Mouse (Mus musculus) mesoderm, embryonic 11.5 days (tissue): Measurements from ENCODE around the gene Hist1h2bn.
"Not testable (repeated sequence)": the region's sequence is repeated elsewhere in the genome, so short reads cannot be mapped to it uniquely, and the experiment has no call there.

ENCODE experiments used
- DNase-seq: peaks from one replicate; pipeline ENCODE4 v3.0.0-alpha.2; 2012; ENCODE audit warnings: low read depth, low spot score

The Hist1h2bn gene

DNA sequence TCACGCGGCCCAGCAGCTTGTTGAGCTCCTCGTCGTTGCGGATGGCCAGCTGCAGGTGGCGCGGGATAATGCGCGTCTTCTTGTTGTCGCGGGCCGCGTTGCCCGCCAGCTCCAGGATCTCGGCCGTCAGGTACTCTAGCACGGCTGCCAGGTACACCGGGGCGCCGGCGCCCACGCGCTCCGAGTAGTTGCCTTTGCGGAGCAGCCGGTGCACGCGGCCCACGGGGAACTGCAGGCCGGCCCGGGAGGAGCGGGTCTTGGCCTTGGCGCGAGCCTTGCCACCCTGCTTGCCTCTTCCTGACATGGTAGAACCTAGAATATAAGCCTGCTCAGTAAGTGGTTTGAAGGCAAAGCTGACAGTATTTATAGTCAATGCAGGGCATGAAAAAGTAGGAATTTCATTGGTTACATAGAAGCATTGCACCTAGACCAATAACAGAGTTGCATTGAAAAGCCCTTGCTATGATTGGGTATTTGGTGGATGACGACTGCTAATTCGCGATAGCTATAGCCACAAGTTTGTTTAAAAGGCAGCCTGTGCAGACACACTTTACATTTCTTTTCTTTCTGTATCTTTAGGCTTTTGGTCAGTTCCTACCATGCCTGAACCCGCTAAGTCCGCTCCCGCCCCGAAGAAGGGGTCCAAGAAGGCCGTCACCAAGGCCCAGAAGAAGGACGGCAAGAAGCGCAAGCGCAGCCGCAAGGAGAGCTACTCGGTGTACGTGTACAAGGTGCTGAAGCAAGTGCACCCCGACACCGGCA is at the start of gene Hist1h2bn, which contains the start of gene Hist1h2ak:
Gene Hist1h2bn (plus strand): TSS at position 600 of the 762 bp plus-strand sequence.
Gene Hist1h2ak (minus strand): TSS at position 304 of the 762 bp plus-strand sequence.
- DNase-seq, result peak; percentile 94

DNA sequence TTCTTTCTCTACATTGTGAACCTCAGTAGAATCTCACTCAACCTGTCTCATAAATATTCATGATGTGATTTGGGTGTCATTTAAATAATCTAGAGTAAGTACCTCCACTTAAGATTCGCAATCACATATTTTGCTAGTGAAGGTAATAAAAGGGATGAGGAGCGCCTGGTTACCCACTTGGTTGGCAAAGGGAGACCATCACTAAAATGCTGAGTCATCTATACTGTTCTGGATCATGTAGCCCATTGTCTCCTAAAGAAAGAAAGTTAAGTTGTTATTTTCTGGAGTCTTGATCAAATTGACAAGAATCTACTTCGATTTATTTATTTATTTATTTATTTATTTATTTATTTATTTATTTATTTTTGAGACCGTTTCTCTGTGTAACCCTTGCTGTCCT is 47.3 kb upstream of the Hist1h2bn start:
- no peak for DNase-seq

DNA sequence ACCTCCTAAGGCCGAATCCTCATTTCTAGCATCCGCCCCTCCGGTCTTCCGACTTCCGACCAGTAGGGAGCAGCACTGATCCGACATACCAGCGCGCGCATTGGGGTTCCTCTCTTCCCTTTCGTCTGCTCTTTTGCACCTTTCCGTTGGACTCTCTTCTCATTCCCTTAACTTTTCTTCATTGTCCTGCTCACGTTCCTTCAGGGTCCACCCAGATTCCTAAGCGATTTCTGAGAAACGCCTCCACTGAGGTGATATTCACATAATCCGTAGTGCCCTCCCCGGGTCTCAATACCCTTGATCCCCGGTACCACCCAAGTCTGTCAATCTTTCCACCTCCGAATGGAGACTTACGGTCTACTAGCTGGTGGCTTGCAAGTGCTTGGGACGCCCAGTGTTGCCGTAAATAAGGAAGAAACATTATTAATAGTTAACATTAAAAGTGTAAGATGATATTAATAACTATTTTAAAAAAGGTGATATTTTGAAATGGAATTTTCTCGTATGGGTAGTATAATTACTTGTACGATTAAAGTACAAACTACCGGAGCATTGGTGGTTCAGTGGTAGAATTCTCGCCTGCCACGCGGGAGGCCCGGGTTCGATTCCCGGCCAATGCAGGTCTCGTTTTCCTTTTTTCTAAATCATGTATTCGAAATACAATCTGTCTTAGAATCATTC is 43.8 kb upstream of the Hist1h2bn start:
- peak; percentile 90 for DNase-seq

DNA sequence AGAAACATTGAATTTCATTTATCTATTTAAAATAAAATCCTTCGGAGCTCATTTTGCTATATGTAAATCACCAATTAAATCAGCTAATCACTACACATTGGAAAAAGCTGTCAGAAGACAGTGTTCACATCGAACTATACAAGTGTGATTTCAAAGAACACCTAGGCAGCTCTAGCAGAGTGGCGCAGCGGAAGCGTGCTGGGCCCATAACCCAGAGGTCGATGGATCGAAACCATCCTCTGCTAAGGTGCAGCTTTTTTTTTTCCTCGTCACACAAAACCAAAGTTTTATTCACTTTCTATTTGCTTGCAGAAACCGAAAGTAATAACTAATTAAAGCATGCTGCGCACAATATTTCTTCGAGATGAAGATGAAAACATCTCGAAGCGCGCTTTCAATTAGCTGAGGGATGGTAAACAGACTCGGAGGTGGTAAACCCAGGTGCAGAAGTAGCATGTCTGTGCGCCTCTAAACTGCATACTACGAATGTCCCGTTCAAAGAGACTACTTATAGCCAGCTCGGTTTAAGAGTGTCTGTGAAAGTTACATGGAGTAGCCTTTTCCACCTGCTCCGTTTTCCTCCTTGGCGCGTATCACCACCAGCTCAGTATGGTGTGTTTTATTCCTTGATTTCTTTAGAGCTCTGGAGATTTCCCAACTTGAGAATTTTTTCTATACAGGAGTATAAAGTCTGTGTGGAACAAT is 43.0 kb upstream of the Hist1h2bn start:
- peak; percentile 74 for DNase-seq

DNA sequence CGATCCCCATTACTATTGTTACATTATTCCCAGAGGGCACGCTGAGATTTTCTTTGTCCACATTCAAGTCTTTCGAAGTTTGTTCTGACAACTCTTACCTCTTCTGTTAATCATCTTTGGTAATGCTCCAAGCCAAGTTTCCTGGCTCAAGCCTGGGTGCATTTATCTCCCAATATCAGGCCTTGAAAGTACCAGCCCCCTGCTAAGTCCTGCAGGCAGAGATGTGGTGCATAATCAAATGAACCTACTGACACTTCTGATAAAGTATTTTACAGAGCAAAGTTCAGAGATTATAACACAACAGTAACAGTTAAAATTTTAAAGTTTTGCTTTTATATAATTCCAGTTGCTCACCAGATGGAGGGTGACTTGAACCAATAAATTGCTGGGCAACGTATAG is 42.2 kb upstream of the Hist1h2bn start:
- no peak for DNase-seq

DNA sequence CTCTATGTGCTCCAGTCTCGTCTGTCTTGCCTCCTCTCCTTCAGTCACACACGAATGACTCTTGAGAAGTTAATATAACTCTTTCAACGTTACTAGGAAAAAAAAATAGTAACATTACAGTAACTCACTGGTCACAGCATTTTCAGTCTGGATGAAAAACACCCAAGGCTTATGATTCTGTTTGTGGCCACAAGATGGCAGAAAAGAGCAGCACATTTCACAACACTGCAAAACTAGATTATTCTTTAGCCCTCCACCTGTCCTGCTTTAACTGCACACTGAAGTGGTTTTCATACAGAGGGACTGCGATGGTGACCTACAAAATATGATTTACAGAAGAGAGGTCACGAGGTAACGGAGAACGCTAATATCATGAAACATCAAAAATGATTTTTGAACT is 39.2 kb upstream of the Hist1h2bn start:
- peak; percentile 80 for DNase-seq

DNA sequence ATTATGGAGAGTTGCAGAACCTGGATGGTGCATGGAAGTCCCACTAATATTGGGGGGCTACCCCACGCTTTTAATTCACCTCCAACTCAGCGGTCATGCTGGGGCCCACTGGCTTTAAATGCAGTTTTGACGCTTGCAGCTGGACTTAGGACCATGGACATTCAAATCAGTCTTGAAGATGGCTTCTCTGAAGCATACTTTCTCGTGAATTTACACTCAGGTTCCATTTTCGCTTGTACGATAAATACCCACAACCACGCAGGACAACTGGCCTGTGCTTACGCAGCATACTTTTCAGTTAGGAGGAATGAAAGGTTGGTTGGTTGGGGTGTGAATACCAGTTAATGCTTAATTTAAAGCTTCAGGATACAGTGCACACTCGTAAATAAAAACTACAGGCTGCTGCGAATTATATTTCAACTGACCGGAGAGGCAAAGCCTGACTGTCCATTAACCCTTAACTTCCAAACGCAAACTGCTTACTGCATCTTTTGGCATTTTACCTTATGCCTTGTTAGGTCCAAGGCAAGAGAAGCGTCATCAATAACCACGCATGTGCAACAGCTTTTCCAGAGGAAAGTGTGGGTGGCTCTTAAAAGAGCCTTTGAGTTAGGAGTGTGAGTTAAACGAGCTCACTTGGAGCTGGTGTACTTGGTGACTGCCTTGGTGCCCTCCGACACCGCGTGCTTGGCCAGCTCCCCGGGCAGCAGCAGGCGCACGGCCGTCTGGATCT is 38.6 kb upstream of the Hist1h2bn start:
- peak; percentile 40 for DNase-seq

DNA sequence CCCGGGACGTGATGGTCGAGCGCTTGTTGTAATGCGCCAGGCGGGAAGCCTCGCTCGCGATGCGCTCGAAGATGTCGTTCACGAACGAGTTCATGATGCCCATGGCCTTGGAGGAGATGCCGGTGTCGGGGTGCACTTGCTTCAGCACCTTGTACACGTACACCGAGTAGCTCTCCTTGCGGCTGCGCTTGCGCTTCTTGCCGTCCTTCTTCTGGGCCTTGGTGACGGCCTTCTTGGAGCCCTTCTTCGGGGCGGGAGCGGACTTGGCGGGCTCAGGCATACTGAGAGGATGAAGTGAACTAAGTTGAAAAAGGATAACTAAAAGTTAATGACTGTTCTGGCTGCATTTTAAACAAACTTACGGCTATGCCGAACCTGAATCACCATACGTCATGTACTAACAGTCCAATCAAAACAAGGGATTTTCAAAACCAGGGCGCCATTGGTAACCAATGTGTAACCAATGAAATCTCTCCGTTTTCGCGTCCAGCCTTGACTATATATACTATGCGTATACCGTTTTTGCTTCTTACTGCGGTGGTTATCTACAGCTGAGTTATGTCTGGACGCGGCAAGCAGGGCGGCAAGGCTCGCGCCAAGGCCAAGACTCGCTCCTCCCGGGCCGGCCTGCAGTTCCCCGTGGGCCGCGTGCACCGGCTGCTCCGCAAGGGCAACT is 37.9 kb upstream of the Hist1h2bn start, which contains the start of the genes Hist1h2bl and Hist1h2ai:
Gene Hist1h2bl (minus strand): TSS at position 280 of the 676 bp plus-strand sequence.
Gene Hist1h2ai (plus strand): TSS at position 559 of the 676 bp plus-strand sequence.
- DNase-seq, result peak; percentile 94

DNA sequence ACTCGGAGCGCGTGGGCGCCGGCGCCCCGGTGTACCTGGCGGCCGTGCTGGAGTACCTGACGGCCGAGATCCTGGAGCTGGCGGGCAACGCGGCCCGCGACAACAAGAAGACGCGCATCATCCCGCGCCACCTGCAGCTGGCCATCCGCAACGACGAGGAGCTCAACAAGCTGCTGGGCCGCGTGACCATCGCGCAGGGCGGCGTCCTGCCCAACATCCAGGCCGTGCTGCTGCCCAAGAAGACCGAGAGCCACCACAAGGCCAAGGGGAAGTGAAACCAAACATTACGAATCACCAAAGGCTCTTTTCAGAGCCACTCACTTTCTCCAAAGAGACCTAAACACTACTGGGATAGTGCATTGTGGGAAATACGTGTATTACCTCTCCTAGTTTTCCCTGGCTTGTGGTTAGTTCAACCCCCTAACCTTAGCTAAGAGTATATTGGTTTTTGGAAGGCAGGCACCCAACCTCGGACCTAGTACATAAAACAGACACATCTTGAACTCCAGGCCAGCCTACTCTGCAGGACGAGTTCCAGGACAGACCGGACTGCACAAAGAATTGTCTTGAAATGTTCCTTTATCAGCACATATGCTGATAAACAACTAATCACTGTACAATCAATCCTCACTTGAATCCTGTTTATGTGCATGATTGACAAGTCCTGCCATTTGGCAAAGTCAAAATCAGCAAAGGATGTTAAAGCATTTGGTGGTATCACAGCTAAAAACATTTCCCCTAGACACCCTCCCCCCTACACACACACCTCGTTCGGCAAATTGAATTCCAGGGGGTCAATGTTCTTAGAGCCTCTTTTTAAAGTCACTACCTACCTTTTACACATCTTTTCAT is 37.2 kb upstream of the Hist1h2bn start:
- peak; percentile 65 for DNase-seq

DNA sequence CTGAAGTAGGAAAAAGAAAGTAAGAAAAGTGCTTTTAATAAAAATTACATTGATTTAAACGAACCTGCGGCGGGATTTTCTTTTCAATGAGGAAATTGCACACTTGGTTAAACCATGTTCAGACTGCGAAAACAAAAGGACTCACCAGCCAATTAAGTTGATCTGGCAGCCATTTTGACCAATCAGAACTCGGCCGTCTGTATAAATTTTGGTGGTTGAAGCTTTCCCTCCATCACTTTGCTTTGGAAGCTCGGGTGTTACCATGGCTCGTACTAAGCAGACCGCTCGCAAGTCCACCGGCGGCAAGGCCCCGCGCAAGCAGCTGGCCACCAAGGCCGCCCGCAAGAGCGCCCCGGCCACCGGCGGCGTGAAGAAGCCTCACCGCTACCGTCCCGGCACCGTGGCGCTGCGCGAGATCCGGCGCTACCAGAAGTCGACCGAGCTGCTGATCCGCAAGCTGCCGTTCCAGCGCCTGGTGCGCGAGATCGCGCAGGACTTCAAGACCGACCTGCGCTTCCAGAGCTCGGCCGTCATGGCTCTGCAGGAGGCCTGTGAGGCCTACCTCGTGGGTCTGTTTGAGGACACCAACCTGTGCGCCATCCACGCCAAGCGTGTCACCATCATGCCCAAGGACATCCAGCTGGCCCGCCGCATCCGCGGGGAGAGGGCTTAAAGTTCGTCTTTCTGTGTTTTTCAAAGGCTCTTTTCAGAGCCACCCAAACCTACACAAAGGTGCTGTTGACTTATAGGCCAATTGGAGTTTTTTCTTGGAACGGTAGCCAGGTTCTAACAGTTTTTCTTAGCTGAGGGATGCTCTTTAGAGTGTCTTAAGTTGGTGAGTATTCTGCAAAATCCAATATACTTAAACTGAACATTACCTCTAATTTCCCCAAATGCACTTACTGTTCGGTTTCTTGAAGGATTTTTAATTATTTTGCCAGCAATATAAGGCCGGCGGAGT is 36.2 kb upstream of the Hist1h2bn start, which contains the start of gene Hist1h3h:
Gene Hist1h3h (plus strand): TSS at position 263 of the 961 bp plus-strand sequence.
- DNase-seq, result peak; percentile 93

DNA sequence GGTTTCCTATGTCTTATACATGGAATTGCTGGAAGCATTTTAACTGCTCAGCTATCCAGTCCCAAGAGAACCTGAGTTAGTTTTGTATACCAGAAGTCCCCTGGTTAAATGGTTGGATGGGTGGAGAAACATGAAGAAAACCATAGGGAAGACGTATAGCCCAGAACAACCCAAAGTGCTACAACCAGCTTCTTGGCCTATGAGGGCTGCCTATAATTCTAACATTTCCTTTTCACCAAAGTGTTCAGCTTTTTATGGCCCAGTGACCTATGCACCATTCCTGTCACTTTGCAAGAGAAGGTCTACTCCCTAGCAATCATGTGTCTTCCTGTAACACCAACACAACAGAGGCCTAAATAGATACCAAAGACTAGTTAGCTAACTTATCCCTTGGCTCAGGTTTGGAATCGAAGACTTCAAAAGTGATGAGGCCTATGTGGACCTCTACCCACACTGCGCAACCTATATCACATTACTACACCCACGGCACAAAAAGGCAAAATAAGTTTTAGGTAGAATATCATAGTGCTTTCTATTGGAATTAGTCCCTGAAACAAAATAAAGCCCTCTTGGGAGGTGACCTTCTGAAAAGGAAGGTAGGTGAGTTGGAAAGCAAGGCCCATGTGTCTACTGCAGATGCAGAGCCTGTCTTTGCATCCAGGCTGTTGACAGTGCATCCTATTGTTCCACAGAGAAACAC is 35.4 kb upstream of the Hist1h2bn start:
- DNase-seq, result no peak

DNA sequence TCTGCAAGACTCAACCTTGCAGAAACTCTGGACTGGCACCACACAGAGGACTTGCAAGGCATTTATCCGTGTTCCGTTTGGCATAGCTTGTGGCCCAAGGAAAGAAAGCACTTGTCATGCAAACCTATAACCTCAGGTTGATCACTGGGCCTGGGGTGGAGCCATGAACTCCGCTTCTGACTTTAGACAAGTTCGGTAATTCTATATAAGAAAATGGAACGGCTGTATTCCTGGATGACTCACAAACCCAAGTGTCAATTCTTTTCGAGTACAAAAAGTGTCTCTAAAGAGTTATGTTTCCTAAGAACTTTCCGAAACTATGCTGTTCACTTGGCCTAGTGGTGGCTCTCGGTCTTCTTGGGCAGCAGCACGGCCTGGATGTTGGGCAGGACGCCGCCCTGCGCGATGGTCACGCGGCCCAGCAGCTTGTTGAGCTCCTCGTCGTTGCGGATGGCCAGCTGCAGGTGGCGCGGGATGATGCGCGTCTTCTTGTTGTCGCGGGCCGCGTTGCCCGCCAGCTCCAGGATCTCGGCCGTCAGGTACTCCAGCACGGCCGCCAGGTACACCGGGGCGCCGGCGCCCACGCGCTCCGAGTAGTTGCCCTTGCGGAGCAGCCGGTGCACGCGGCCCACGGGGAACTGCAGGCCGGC is 32.7 kb upstream of the Hist1h2bn start:
- DNase-seq, result not testable (repeated sequence)

DNA sequence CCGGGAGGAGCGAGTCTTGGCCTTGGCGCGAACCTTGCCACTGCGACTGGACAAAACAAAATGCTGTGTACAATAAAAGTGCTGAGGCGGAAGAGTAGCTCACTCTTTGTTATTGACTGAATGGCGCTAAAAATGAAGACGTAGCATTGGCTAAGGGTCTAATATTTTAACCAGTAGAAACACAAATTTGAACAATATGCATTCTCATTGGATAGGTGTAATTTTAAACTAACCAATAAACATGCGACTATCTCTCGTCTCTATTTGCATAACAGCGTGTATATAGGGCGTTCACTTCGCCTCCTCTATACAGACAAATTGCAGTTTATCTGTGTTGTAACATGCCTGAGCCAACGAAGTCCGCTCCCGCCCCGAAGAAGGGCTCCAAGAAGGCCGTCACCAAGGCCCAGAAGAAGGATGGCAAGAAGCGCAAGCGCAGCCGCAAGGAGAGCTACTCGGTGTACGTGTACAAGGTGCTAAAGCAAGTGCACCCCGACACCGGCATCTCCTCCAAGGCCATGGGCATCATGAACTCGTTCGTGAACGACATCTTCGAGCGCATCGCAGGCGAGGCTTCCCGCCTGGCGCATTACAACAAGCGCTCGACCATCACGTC is 32.1 kb upstream of the Hist1h2bn start, which contains the start of gene Hist1h2bm:
Gene Hist1h2bm (plus strand): TSS at position 288 of the 616 bp plus-strand sequence.
- DNase-seq, result peak; percentile 94

DNA sequence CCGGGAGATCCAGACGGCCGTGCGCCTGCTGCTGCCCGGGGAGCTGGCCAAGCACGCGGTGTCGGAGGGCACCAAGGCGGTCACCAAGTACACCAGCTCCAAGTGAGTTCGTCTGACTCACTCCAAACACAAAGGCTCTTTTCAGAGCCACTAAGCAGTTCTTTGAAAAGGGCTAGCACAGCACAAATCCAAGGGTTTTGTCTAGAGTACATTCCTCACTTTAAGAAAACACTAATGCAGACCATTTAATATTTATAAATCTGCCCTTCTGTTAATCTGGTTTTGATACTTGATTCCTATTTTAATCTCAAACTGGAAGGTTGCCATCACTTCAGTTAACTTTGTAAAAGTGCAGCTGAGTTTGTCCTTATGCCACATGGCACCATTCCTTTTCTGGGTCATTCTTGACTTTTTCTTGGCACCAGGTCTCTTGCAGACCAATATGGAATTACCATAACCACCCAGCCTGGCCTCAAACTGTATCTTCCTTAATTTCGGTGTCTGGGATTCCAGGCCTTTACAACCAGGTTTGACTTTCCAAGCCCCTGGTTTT is 31.5 kb upstream of the Hist1h2bn start:
- peak; percentile 48 for DNase-seq

DNA sequence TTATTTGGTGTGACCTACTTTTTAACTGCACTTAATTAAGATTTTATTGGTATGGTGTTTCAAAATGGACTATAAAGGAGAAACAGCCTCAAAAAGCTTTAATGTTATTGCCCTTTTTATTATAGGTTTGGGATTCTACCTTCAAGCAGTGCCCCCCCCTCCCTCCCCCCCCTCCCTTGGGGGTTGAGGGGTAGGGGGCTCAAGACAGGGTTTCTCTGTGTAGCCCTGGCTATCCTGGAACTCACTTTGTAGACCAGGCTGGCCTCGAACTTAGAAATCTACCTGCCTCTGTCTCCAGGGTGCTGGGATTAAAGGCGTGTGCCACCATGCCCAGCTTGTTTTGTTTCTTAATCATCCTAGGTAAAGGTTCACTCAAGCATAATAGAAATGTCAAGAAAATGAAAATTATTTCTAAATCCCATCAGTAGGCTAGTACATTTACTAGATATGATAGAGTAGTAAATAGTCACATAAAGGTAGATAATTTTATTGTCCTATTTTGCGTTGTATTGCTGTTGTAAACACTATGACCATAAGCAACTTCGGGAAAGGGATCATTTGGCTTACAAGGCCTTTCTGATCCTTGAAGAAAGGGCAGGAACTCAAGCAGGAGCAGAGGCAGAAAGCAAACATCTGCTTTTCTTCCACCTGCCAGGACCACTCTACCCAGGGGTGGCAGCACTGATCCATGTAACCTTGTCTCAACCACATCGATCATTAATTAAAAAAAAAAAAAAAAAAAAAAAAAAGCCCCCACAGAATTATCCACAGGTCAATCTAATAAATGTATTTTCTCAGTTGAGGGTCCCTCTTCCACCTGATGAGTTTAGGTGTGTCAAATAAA is 30.7 kb upstream of the Hist1h2bn start:
- DNase-seq, result no peak
